Mouse (Mus musculus) gastrocnemius, postnatal 14 days (tissue): ENCODE results near the gene AB124611. TPM values are rescaled to one million over a fixed set of nuclear protein-coding genes. Genes with fewer than 3 reads are reported as not detected.
"Not testable (repeated sequence)": the region's sequence is repeated elsewhere in the genome, so short reads cannot be mapped to it uniquely, and the experiment has no call there.

Experiments used
- DNase-seq: peaks from one replicate; pipeline ENCODE4 v3.0.0; 2021; ENCODE audit warnings: mixed read lengths
- intact Hi-C: fragments of 180-260 bp; cut with DNase I; formaldehyde crosslinking; loops from one replicate; pipeline ENCODE4 v1.15.1; 2025; ENCODE audit warnings: low total_unique reads
- total RNA-seq, 2 experiments: library from RNA; stranded (reverse); gene quantifications; 2 replicates each; pipeline ENCODE4 v1.2.3; 2021

Gene AB124611
- total RNA-seq, 2 experiments from 2014 or later = 1.0 to 1.5 TPM

- intact Hi-C loops = no loop called here
- DNase-seq = no peak
Observed at GRCm38 (mm10) chr9:21513466-21513865, 12.5 kb upstream of the AB124611 start.

- no peak for DNase-seq
- intact Hi-C loops = no loop called here
Observed at GRCm38 (mm10) chr9:21517947-21518495, 8.0 kb upstream of the AB124611 start.

GRCm38 (mm10) chr9:21518690-21519089 lies 7.3 kb upstream of the AB124611 start:
- intact Hi-C loops, DNase-seq: not testable (repeated sequence)

- no peak for DNase-seq
- intact Hi-C loops = no loop called here
Observed at GRCm38 (mm10) chr9:21525142-21525936, 637 bp upstream of the AB124611 start.

GRCm38 (mm10) chr9:21526634-21526944 lies 613 bp downstream of the AB124611 start:
- DNase-seq = no peak
- intact Hi-C loops = no loop called here

GRCm38 (mm10) chr9:21527100-21527801 lies 1.3 kb downstream of the AB124611 start:
- DNase-seq = no peak
- intact Hi-C loops = no loop called here

GRCm38 (mm10) chr9:21527917-21528324 lies 1.9 kb downstream of the AB124611 start:
- intact Hi-C loops = no loop called here

GRCm38 (mm10) chr9:21536501-21536900 lies 10.5 kb downstream of the AB124611 start:
- intact Hi-C loops = no loop called here
- DNase-seq = no peak

More at GRCm38 (mm10) chr9:21527917-21528324, 1.9 kb downstream of the AB124611 start:
- DNase-seq = no peak

GRCm38 (mm10) chr9:21537009-21537408 lies 11.0 kb downstream of the AB124611 start:
- intact Hi-C loops = no loop called here
- DNase-seq = no peak

- no peak for DNase-seq
- intact Hi-C loops = no loop called here
Observed at GRCm38 (mm10) chr9:21539981-21540753, 14.2 kb downstream of the AB124611 start.

- DNase-seq, intact Hi-C loops: not testable (repeated sequence)
Observed at GRCm38 (mm10) chr9:21542001-21542400, 16.0 kb downstream of the AB124611 start.

GRCm38 (mm10) chr9:21545351-21545915 lies 19.5 kb downstream of the AB124611 start:
- intact Hi-C loops = loop anchor here (5.0 kb wide), 1 partner anchor 42 kb away; no protein-coding TSS in a partner anchor
- DNase-seq = no peak

GRCm38 (mm10) chr9:21545916-21546788 lies 20.2 kb downstream of the AB124611 start:
- peak; percentile 100 for DNase-seq
- intact Hi-C loops = loop anchor here (5.0 kb wide), 1 partner anchor 41 kb away; no protein-coding TSS in a partner anchor

GRCm38 (mm10) chr9:21546789-21547074 lies 20.8 kb downstream of the AB124611 start, which contains the start of gene Carm1:
Gene Carm1, plus strand, starts transcription at chr9:21546894.
- no peak for DNase-seq
- intact Hi-C loops = loop anchor here (5.0 kb wide), 1 partner anchor 41 kb away; no protein-coding TSS in a partner anchor

- peak; percentile 65 for DNase-seq
Observed at GRCm38 (mm10) chr9:21547075-21547941, 21.3 kb downstream of the AB124611 start.

GRCm38 (mm10) chr9:21551049-21551448 lies 25.1 kb downstream of the AB124611 start:
- intact Hi-C loops = no loop called here
- peak; percentile 34 for DNase-seq

More at GRCm38 (mm10) chr9:21547075-21547941, 21.3 kb downstream of the AB124611 start:
- intact Hi-C loops = loop anchor here (5.0 kb wide), 1 partner anchor 40 kb away; no protein-coding TSS in a partner anchor

- intact Hi-C loops = no loop called here
- DNase-seq = no peak
Observed at GRCm38 (mm10) chr9:21553607-21554273, 27.8 kb downstream of the AB124611 start.
